Mouse (Mus musculus): ENCODE data around the gene Abca17. TPM values are rescaled to one million over a fixed set of nuclear protein-coding genes. Genes with fewer than 3 reads are reported as not detected.

The Abca17 gene
- polyA plus RNA-seq, 1 experiment: 0.12 TPM

- DNase-seq (ENCODE audit: low spot score): no peak
Observed at GRCm38 (mm10) chr17:24243311-24243969, 107.4 kb downstream of the Abca17 start.

DNA sequence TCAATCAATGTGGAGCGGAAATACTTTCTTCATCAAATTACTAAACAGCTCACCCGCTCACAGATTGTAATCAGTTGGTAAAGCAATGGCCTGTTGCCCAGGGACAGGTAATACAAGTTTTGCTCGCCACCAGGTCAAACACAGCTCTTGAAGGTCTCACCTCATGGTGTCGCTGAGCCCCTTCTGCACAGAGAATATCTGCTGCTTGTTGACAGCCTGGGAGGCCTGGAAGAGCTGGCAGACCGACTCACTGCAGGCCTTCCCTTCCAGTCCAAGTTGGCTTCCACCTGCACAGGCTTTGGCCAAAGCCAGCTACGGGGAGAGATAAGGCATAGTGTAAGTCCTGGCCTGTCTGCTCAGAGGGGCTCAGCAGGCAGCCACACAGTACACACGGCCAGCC lies 113.9 kb downstream of the Abca17 start:
- DNase-seq (ENCODE audit: low spot score): no peak

GRCm38 (mm10) chr17:24236479-24236878 lies 114.4 kb downstream of the Abca17 start:
- DNase-seq (ENCODE audit: low spot score): no peak

DNA sequence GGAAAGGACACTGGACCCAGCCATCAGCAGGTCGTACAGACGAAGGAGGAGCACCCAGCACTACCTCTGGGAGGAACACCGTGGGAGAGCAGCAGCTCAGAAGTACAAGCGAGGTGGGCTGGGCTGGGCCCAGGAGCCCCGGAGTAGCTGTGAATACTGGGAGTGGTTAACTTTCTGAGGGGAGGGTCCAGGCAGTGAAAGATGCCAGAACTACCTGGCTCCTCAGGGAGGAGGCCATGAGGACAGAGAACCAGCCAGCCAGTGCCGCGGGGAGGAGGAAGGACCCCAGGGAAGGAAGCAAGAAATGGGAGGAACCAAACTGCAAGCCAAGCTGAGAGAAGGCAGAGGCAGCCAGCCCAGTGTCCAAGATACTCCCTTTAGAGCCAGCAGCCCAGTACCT lies 122.9 kb downstream of the Abca17 start:
- no peak for DNase-seq (ENCODE audit: low spot score)

GRCm38 (mm10) chr17:24226721-24227120 lies 124.1 kb downstream of the Abca17 start:
- DNase-seq (ENCODE audit: low spot score): no peak

GRCm38 (mm10) chr17:24225851-24226250 lies 125.0 kb downstream of the Abca17 start:
- no peak for DNase-seq (ENCODE audit: low spot score)

DNA sequence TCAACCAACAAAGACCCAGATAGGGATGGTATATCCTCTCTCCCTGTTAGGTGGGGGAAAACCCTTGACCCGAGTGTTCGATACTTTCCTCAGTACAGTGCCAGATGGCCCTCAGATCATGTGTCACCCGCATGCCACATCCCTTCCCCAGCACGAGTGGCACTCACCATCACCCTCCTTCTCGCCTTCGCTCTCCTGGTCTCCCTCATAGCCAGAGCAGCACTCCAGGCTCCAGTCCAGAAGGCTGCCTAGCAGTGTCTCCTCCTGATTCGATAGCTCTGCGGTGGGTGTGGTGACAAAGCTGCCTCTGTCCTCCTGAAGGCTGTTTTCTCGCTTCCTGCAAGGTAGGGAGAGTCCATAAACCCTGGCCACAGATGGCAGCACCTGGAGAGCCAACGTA lies 126.1 kb downstream of the Abca17 start:
- no peak for DNase-seq (ENCODE audit: low spot score)

- DNase-seq (ENCODE audit: low spot score): no peak
Observed at GRCm38 (mm10) chr17:24223513-24223912, 127.4 kb downstream of the Abca17 start.

- DNase-seq (ENCODE audit: low spot score): no peak
Observed at GRCm38 (mm10) chr17:24222653-24223052, 128.2 kb downstream of the Abca17 start.

DNA sequence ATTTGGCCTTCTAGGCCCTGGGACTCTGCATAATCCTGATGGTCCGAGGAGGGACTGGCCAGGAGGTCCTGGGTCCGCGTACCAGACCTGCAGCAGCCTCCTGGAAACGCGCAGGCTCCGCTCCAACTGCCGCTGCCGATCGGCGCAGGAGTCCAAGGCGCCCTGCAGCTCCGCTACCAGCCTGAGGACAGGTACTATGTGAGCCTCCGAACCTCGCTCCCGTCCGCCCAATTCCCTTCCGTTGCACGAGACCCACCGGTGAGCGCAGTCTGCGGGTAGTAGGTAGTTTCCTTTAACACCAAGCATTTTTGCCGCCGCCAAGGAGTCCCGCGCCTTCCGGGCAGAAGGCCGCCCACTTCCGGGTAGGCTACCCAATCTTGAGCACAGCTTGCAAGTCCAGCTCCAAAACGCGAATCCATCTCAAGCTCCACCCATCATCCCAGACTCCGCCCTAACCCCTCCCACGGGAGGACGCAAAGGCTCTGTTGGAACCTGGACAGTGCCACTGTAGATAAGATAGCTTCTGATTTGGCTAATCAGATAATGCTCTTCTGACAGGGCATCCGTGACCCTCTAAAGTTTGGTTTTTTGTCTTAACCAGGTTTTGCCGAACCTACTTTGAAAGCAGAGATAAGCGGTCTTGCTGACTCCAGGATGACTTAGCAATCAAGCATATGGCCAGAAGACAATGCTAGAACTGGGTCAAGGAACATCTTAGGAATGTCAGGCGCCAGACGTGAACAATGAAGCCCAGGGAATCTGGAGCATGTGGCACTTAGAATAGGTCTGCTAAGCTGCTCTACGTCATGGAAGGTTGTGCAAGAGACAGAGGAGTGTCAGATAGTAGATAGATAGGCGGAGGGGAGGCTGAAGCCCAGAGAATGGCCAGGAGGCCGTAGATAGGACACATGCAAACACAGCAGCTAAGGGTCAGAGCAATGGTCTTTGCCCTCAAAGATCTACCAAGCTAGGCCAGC lies 130.1 kb downstream of the Abca17 start, which contains the start of gene Tedc2:
Gene Tedc2 (minus strand): TSS at position 417 of the 977 bp plus-strand sequence.
- DNase-seq (ENCODE audit: low spot score): peak; percentile 70

DNA sequence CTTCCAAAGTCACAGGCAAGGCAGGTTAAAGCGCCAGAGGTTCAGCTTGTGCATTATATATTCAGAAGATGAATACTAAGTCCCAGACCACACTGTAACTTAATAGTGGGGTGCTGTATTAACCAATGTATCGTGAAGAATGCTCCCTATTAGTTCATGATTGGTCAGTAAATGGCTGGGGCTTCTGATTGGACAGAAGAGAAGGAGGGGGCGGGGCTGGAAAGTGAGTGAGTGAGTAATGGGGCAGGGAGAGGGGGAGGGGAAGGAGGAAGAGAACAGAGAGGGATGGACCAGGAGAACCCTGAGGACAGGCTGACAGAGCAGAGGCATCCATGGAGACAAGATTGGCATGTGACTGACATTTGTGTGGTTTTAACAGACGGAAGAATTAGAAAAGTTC lies 134.0 kb downstream of the Abca17 start:
- DNase-seq (ENCODE audit: low spot score): no peak

Other genes starting within 250 kb of the Abca17 start
- gene Pdpk1, start 200.1 kb downstream of the Abca17 start, polyA plus RNA-seq (2012; rRNA removed): 20.2 and 20.8 TPM in 2 replicates
- gene Amdhd2, start 187.3 kb downstream of the Abca17 start, polyA plus RNA-seq (2012; rRNA removed): 24.7 and 29.2 TPM in 2 replicates
- 460 and 497 TPM in 2 replicates for gene Atp6v0c, start 181.4 kb downstream of the Abca17 start, polyA plus RNA-seq (2012; rRNA removed)
- 7.6 and 7.9 TPM in 2 replicates for gene Tbc1d24, start 145.5 kb downstream of the Abca17 start, polyA plus RNA-seq (2012; rRNA removed)
- 0.88 and 1.0 TPM in 2 replicates for gene Ntn3, start 141.5 kb downstream of the Abca17 start, polyA plus RNA-seq (2012; rRNA removed)
- gene Tedc2, start 130.2 kb downstream of the Abca17 start, polyA plus RNA-seq (2012; rRNA removed): 8.1 and 9.2 TPM in 2 replicates
- 1.6 and 1.7 TPM in 2 replicates for gene Ccnf, start 99.6 kb downstream of the Abca17 start, polyA plus RNA-seq (2012; rRNA removed)
- 44.4 and 47.7 TPM in 2 replicates for gene Abca3, start 882 bp upstream of the Abca17 start, polyA plus RNA-seq (2012; rRNA removed)
- 119 and 134 TPM in 2 replicates for gene Rnps1, start 63.5 kb upstream of the Abca17 start, polyA plus RNA-seq (2012; rRNA removed)
- gene Eci1, start 75.6 kb upstream of the Abca17 start, polyA plus RNA-seq (2012; rRNA removed): 116 and 139 TPM in 2 replicates
- 47.5 and 62.9 TPM in 2 replicates for gene Dnase1l2, start 92.0 kb upstream of the Abca17 start, polyA plus RNA-seq (2012; rRNA removed)
- 55.8 and 61.5 TPM in 2 replicates for gene E4f1, start 119.2 kb upstream of the Abca17 start, polyA plus RNA-seq (2012; rRNA removed)
- 31.8 and 33.5 TPM in 2 replicates for gene Pgp, start 119.3 kb upstream of the Abca17 start, polyA plus RNA-seq (2012; rRNA removed)
- gene Bricd5, start 122.8 kb upstream of the Abca17 start, polyA plus RNA-seq (2012; rRNA removed): 0.10 and 0.19 TPM in 2 replicates
- gene Mlst8, start 128.0 kb upstream of the Abca17 start, polyA plus RNA-seq (2012; rRNA removed): 20.9 and 21.7 TPM in 2 replicates
- 0.76 and 1.1 TPM in 2 replicates for gene Caskin1, start 137.5 kb upstream of the Abca17 start, polyA plus RNA-seq (2012; rRNA removed)
- 174 and 223 TPM in 2 replicates for gene Traf7, start 176.9 kb upstream of the Abca17 start, polyA plus RNA-seq (2012; rRNA removed)
- 1.4 and 1.5 TPM in 2 replicates for gene Rab26, start 183.1 kb upstream of the Abca17 start, polyA plus RNA-seq (2012; rRNA removed)
- 69.8 and 84.0 TPM in 2 replicates for gene Pkd1, start 198.8 kb upstream of the Abca17 start, polyA plus RNA-seq (2012; rRNA removed)

Data from urinary bladder, adult 2 months (tissue).